Mouse (Mus musculus) kidney, adult 8-10 months (tissue): ENCODE data around the gene Hoxc12.
A peak's percentile ranks its signal among the peaks of the same experiment; 100 is the strongest.

Source experiments
- DNase-seq, 2 experiments: peaks; one replicate each; pipeline ENCODE4 v3.0.0; 2022

Hoxc12 gene

GRCm38 (mm10) chr15:102965003-102965891, 28.7 kb downstream of the Hoxc12 start:
- no peak for DNase-seq

GRCm38 (mm10) chr15:102965892-102966775, 29.6 kb downstream of the Hoxc12 start:
- peak; percentile 93 for DNase-seq

GRCm38 (mm10) chr15:102966776-102967311, 30.3 kb downstream of the Hoxc12 start, which contains the start of gene Hoxc10:
Gene Hoxc10 (plus strand): TSS chr15:102966796.
- no peak for DNase-seq

- DNase-seq: no peak
Measured at GRCm38 (mm10) chr15:102967312-102967510, 30.7 kb downstream of the Hoxc12 start, which contains the start of gene Hoxc5. Gene Hoxc5 (plus strand): TSS chr15:102967443.

GRCm38 (mm10) chr15:102967511-102968397, 31.2 kb downstream of the Hoxc12 start:
- no peak for DNase-seq

GRCm38 (mm10) chr15:102969296-102969695, 32.7 kb downstream of the Hoxc12 start:
- no peak for DNase-seq

- DNase-seq: peak in 1 of 2 experiments; percentile 42
Measured at GRCm38 (mm10) chr15:102970740-102971139, 34.2 kb downstream of the Hoxc12 start.

GRCm38 (mm10) chr15:102972254-102972653, 35.7 kb downstream of the Hoxc12 start:
- no peak for DNase-seq

- no peak for DNase-seq
Measured at GRCm38 (mm10) chr15:102972753-102973152, 36.2 kb downstream of the Hoxc12 start.

- DNase-seq: no peak
Measured at GRCm38 (mm10) chr15:102975034-102975433, 38.5 kb downstream of the Hoxc12 start.

- no peak for DNase-seq
Measured at GRCm38 (mm10) chr15:102975688-102976111, 39.1 kb downstream of the Hoxc12 start.

- DNase-seq: no peak
Measured at GRCm38 (mm10) chr15:102976171-102976570, 39.6 kb downstream of the Hoxc12 start, which contains the start of gene Hoxc9. Gene Hoxc9 (plus strand): TSS chr15:102976439.

- no peak for DNase-seq
Measured at GRCm38 (mm10) chr15:102976631-102977422, 40.3 kb downstream of the Hoxc12 start.

- no peak for DNase-seq
Measured at GRCm38 (mm10) chr15:102977423-102977974, 40.9 kb downstream of the Hoxc12 start.

- DNase-seq: no peak
Measured at GRCm38 (mm10) chr15:102978615-102979515, 42.3 kb downstream of the Hoxc12 start.

- DNase-seq: no peak
Measured at GRCm38 (mm10) chr15:102979936-102980335, 43.4 kb downstream of the Hoxc12 start.

- no peak for DNase-seq
Measured at GRCm38 (mm10) chr15:102980352-102980751, 43.8 kb downstream of the Hoxc12 start.

- no peak for DNase-seq
Measured at GRCm38 (mm10) chr15:102980912-102981311, 44.4 kb downstream of the Hoxc12 start.

- peak in 1 of 2 experiments; percentile 67 for DNase-seq
Measured at GRCm38 (mm10) chr15:102981379-102982288, 45.1 kb downstream of the Hoxc12 start.
